Mouse (Mus musculus) G1E-ER4 (cell line): ENCODE results near the gene Cops6. TPM values are rescaled to one million over a fixed set of nuclear protein-coding genes. Genes with fewer than 3 reads are reported as not detected.

Experiments used
- GATA1 ChIP-seq: IDR thresholded peaks from one replicate; pipeline ENCODE4 v1.8.0; 2012; ENCODE audit warnings: low read length, inconsistent platforms
- polyA plus RNA-seq: library from polyadenylated mRNA; stranded (reverse); fragments of >175 nt; gene quantifications from 2 replicates; pipeline ENCODE4 v1.2.3, GENCODE M21; 2012

Gene Cops6
- 146 and 184 TPM in 2 replicates for polyA plus RNA-seq

- TF ChIP-seq GATA1, result no peak
Measured at GRCm38 (mm10) chr5:138160842-138161665, at the start of gene Cops6. TSS of gene Cops6 (plus strand) at chr5:138161071.

- no peak for TF ChIP-seq GATA1
Measured at GRCm38 (mm10) chr5:138116255-138117198, 44.3 kb upstream of the Cops6 start, which contains the start of gene Zscan21. TSS of gene Zscan21 (plus strand) at chr5:138116903.

GRCm38 (mm10) chr5:138117199-138118015, 43.5 kb upstream of the Cops6 start:
- no peak for TF ChIP-seq GATA1

GRCm38 (mm10) chr5:138118041-138118440, 42.8 kb upstream of the Cops6 start:
- TF ChIP-seq GATA1, result no peak

- TF ChIP-seq GATA1, result no peak
Measured at GRCm38 (mm10) chr5:138132425-138133064, 28.3 kb upstream of the Cops6 start.

- no peak for TF ChIP-seq GATA1
Measured at GRCm38 (mm10) chr5:138137257-138137656, 23.6 kb upstream of the Cops6 start.

GRCm38 (mm10) chr5:138137935-138138549, 22.8 kb upstream of the Cops6 start:
- no peak for TF ChIP-seq GATA1

- no peak for TF ChIP-seq GATA1
Measured at GRCm38 (mm10) chr5:138138585-138138984, 22.3 kb upstream of the Cops6 start.

- no peak for TF ChIP-seq GATA1
Measured at GRCm38 (mm10) chr5:138154390-138154789, 6.5 kb upstream of the Cops6 start.

GRCm38 (mm10) chr5:138155443-138155976, 5.4 kb upstream of the Cops6 start, which contains the start of gene Zfp113:
TSS of gene Zfp113 (minus strand) at chr5:138155744.
- TF ChIP-seq GATA1, result no peak

- no peak for TF ChIP-seq GATA1
Measured at GRCm38 (mm10) chr5:138160224-138160762, 578 bp upstream of the Cops6 start.

GRCm38 (mm10) chr5:138163046-138163445, 2.2 kb downstream of the Cops6 start:
- TF ChIP-seq GATA1, result no peak

GRCm38 (mm10) chr5:138163610-138164009, 2.7 kb downstream of the Cops6 start:
- no peak for TF ChIP-seq GATA1

GRCm38 (mm10) chr5:138165594-138165993, 4.7 kb downstream of the Cops6 start:
- no peak for TF ChIP-seq GATA1
